Mouse (Mus musculus): ENCODE measurements at regions not wholly inside any gene's neighbourhood (a gene's known extent, or its start where the extent isn't known, plus 50 kb on each side); places are given as distances from the start of the nearest gene placed in this dataset.
A peak's percentile ranks its signal among the peaks of the same experiment; 100 is the strongest.

- no peaks in the 10 kb centered on the region for H3K36me3 ChIP-seq (ENCODE audit: control insufficient read depth, insufficient read depth)
- no peak overlapping the region for H3K9ac ChIP-seq (ENCODE audit: low read length)
- no peak overlapping the region for H3K4me2 ChIP-seq (ENCODE audit: low read depth, low read length)
- WGBS, result 92% methylated on average over 9 of the region's 9 CpGs
- H3K4me1 ChIP-seq (ENCODE audit: control insufficient read depth, insufficient read depth, low read length), result peaks cover 5% of the 10 kb centered on the region; the same call in 1 of the 2 replicates
- no peaks in the 10 kb centered on the region for H3K27me3 ChIP-seq (ENCODE audit: control insufficient read depth, insufficient read depth, low read length)
- H3K9me3 ChIP-seq (replicated peaks; ENCODE audit: control insufficient read depth, low read length), result no peaks in the 10 kb centered on the region
- H3K4me3 ChIP-seq (ENCODE audit: low read length), result no peak overlapping the region
- H3K27ac ChIP-seq (ENCODE audit: low read length), result no peak overlapping the region
- no peak for ATAC-seq (replicated peaks; ENCODE audit: extremely low read depth, insufficient read depth, low FRiP score)
Measured at GRCm38 (mm10) chr10:111789264-111789663, 183.2 kb upstream of the Krr1 start.

GRCm38 (mm10) chr10:111790911-111791310 lies 181.6 kb upstream of the Krr1 start:
- H3K9ac ChIP-seq (ENCODE audit: low read length), result no peak overlapping the region
- no peak overlapping the region for H3K4me2 ChIP-seq (ENCODE audit: low read depth, low read length)
- no peaks in the 10 kb centered on the region for H3K4me1 ChIP-seq (ENCODE audit: control insufficient read depth, insufficient read depth, low read length)
- no peak overlapping the region for H3K4me3 ChIP-seq (ENCODE audit: low read length)
- WGBS, result 95% methylated on average over 2 of the region's 2 CpGs
- H3K36me3 ChIP-seq (ENCODE audit: control insufficient read depth, insufficient read depth), result no peaks in the 10 kb centered on the region
- H3K9me3 ChIP-seq (replicated peaks; ENCODE audit: control insufficient read depth, low read length), result no peaks in the 10 kb centered on the region
- no peak overlapping the region for H3K27ac ChIP-seq (ENCODE audit: low read length)
- no peaks in the 10 kb centered on the region for H3K27me3 ChIP-seq (ENCODE audit: control insufficient read depth, insufficient read depth, low read length)
- no peak for ATAC-seq (replicated peaks; ENCODE audit: extremely low read depth, insufficient read depth, low FRiP score)

GRCm38 (mm10) chr10:111795056-111795455 lies 177.4 kb upstream of the Krr1 start:
- ATAC-seq (replicated peaks; ENCODE audit: extremely low read depth, insufficient read depth, low FRiP score), result no peak

GRCm38 (mm10) chr10:111795756-111796155 lies 176.7 kb upstream of the Krr1 start:
- H3K4me2 ChIP-seq (ENCODE audit: low read depth, low read length), result no peak overlapping the region
- WGBS, result 61% methylated on average over 3 of the region's 3 CpGs
- no peak for ATAC-seq (replicated peaks; ENCODE audit: extremely low read depth, insufficient read depth, low FRiP score)
- no peaks in the 10 kb centered on the region for H3K9me3 ChIP-seq (replicated peaks; ENCODE audit: control insufficient read depth, low read length)
- no peaks in the 10 kb centered on the region for H3K36me3 ChIP-seq (ENCODE audit: control insufficient read depth, insufficient read depth)
- no peak overlapping the region for H3K4me3 ChIP-seq (ENCODE audit: low read length)
- no peak overlapping the region for H3K9ac ChIP-seq (ENCODE audit: low read length)
- no peak overlapping the region for H3K27ac ChIP-seq (ENCODE audit: low read length)
- no peaks in the 10 kb centered on the region for H3K27me3 ChIP-seq (ENCODE audit: control insufficient read depth, insufficient read depth, low read length)
- H3K4me1 ChIP-seq (ENCODE audit: control insufficient read depth, insufficient read depth, low read length), result no peaks in the 10 kb centered on the region

More at GRCm38 (mm10) chr10:111795056-111795455, 177.4 kb upstream of the Krr1 start:
- no peak overlapping the region for H3K9ac ChIP-seq (ENCODE audit: low read length)
- no peak overlapping the region for H3K27ac ChIP-seq (ENCODE audit: low read length)
- H3K9me3 ChIP-seq (replicated peaks; ENCODE audit: control insufficient read depth, low read length), result no peaks in the 10 kb centered on the region
- WGBS, result 46% methylated on average over 5 of the region's 5 CpGs
- no peak overlapping the region for H3K4me3 ChIP-seq (ENCODE audit: low read length)
- no peaks in the 10 kb centered on the region for H3K4me1 ChIP-seq (ENCODE audit: control insufficient read depth, insufficient read depth, low read length)
- no peaks in the 10 kb centered on the region for H3K27me3 ChIP-seq (ENCODE audit: control insufficient read depth, insufficient read depth, low read length)
- H3K4me2 ChIP-seq (ENCODE audit: low read depth, low read length), result no peak overlapping the region
- H3K36me3 ChIP-seq (ENCODE audit: control insufficient read depth, insufficient read depth), result no peaks in the 10 kb centered on the region

- Histone ChIP-seq H3K9me3 (replicated peaks; ENCODE audit: control insufficient read depth, low read length) (no peaks in the 10 kb centered on the region), H3K27ac (ENCODE audit: low read length) (no peak overlapping the region)
Measured at GRCm38 (mm10) chr10:111798851-111799281, 173.6 kb upstream of the Krr1 start.

GRCm38 (mm10) chr10:111799850-111800589 lies 172.4 kb upstream of the Krr1 start:
- H3K4me1 ChIP-seq (ENCODE audit: control insufficient read depth, insufficient read depth, low read length), result peaks cover 10% of the 10 kb centered on the region; the same call in 1 of the 2 replicates
- 77% methylated on average over 14 of the region's 14 CpGs for WGBS
- H3K9ac ChIP-seq (ENCODE audit: low read length), result no peak overlapping the region
- H3K4me3 ChIP-seq (ENCODE audit: low read length), result no peak overlapping the region
- no peaks in the 10 kb centered on the region for H3K9me3 ChIP-seq (replicated peaks; ENCODE audit: control insufficient read depth, low read length)
- H3K4me2 ChIP-seq (ENCODE audit: low read depth, low read length), result no peak overlapping the region
- H3K27me3 ChIP-seq (ENCODE audit: control insufficient read depth, insufficient read depth, low read length), result no peaks in the 10 kb centered on the region
- ATAC-seq (replicated peaks; ENCODE audit: extremely low read depth, insufficient read depth, low FRiP score), result no peak
- H3K36me3 ChIP-seq (ENCODE audit: control insufficient read depth, insufficient read depth), result no peaks in the 10 kb centered on the region
- no peak overlapping the region for H3K27ac ChIP-seq (ENCODE audit: low read length)

More at GRCm38 (mm10) chr10:111798851-111799281, 173.6 kb upstream of the Krr1 start:
- 84% methylated on average over 7 of the region's 7 CpGs for WGBS
- H3K4me1 ChIP-seq (ENCODE audit: control insufficient read depth, insufficient read depth, low read length), result peaks cover 10% of the 10 kb centered on the region; the same call in 1 of the 2 replicates
- no peak overlapping the region for H3K9ac ChIP-seq (ENCODE audit: low read length)
- ATAC-seq (replicated peaks; ENCODE audit: extremely low read depth, insufficient read depth, low FRiP score), result no peak
- H3K36me3 ChIP-seq (ENCODE audit: control insufficient read depth, insufficient read depth), result no peaks in the 10 kb centered on the region
- no peaks in the 10 kb centered on the region for H3K27me3 ChIP-seq (ENCODE audit: control insufficient read depth, insufficient read depth, low read length)
- H3K4me2 ChIP-seq (ENCODE audit: low read depth, low read length), result no peak overlapping the region
- H3K4me3 ChIP-seq (ENCODE audit: low read length), result no peak overlapping the region

GRCm38 (mm10) chr10:111800590-111800935 lies 171.9 kb upstream of the Krr1 start:
- H3K27ac ChIP-seq (ENCODE audit: low read length), result no peak overlapping the region
- 92% methylated on average over 3 of the region's 3 CpGs for WGBS
- no peak for ATAC-seq (replicated peaks; ENCODE audit: extremely low read depth, insufficient read depth, low FRiP score)
- no peak overlapping the region for H3K4me3 ChIP-seq (ENCODE audit: low read length)
- no peak overlapping the region for H3K4me2 ChIP-seq (ENCODE audit: low read depth, low read length)
- H3K4me1 ChIP-seq (ENCODE audit: control insufficient read depth, insufficient read depth, low read length), result peaks cover 10% of the 10 kb centered on the region; the same call in 1 of the 2 replicates
- no peaks in the 10 kb centered on the region for H3K9me3 ChIP-seq (replicated peaks; ENCODE audit: control insufficient read depth, low read length)
- H3K27me3 ChIP-seq (ENCODE audit: control insufficient read depth, insufficient read depth, low read length), result no peaks in the 10 kb centered on the region
- no peaks in the 10 kb centered on the region for H3K36me3 ChIP-seq (ENCODE audit: control insufficient read depth, insufficient read depth)
- no peak overlapping the region for H3K9ac ChIP-seq (ENCODE audit: low read length)

GRCm38 (mm10) chr10:111801021-111801793 lies 171.3 kb upstream of the Krr1 start:
- WGBS, result 29% methylated on average over 12 of the region's 12 CpGs
- peaks cover 10% of the 10 kb centered on the region; the same call in 1 of the 2 replicates for H3K4me1 ChIP-seq (ENCODE audit: control insufficient read depth, insufficient read depth, low read length)
- peak overlapping the region; percentile 31 for H3K4me2 ChIP-seq (ENCODE audit: low read depth, low read length)
- H3K9ac ChIP-seq (ENCODE audit: low read length), result no peak overlapping the region
- no peak overlapping the region for H3K4me3 ChIP-seq (ENCODE audit: low read length)
- H3K27ac ChIP-seq (ENCODE audit: low read length), result no peak overlapping the region
- no peaks in the 10 kb centered on the region for H3K27me3 ChIP-seq (ENCODE audit: control insufficient read depth, insufficient read depth, low read length)
- ATAC-seq (replicated peaks; ENCODE audit: extremely low read depth, insufficient read depth, low FRiP score), result no peak
- H3K9me3 ChIP-seq (replicated peaks; ENCODE audit: control insufficient read depth, low read length), result no peaks in the 10 kb centered on the region
- H3K36me3 ChIP-seq (ENCODE audit: control insufficient read depth, insufficient read depth), result no peaks in the 10 kb centered on the region

GRCm38 (mm10) chr10:111801794-111802359 lies 170.6 kb upstream of the Krr1 start:
- no peak overlapping the region for H3K27ac ChIP-seq (ENCODE audit: low read length)
- no peaks in the 10 kb centered on the region for H3K9me3 ChIP-seq (replicated peaks; ENCODE audit: control insufficient read depth, low read length)
- 52% methylated on average over 12 of the region's 12 CpGs for WGBS
- ATAC-seq (replicated peaks; ENCODE audit: extremely low read depth, insufficient read depth, low FRiP score), result peak; percentile 41; the same call in 1 of the 2 replicates
- no peak overlapping the region for H3K4me2 ChIP-seq (ENCODE audit: low read depth, low read length)
- no peak overlapping the region for H3K9ac ChIP-seq (ENCODE audit: low read length)
- no peaks in the 10 kb centered on the region for H3K27me3 ChIP-seq (ENCODE audit: control insufficient read depth, insufficient read depth, low read length)
- H3K4me1 ChIP-seq (ENCODE audit: control insufficient read depth, insufficient read depth, low read length), result peaks cover 14% of the 10 kb centered on the region
- no peaks in the 10 kb centered on the region for H3K36me3 ChIP-seq (ENCODE audit: control insufficient read depth, insufficient read depth)
- H3K4me3 ChIP-seq (ENCODE audit: low read length), result no peak overlapping the region

All from heart, embryonic 16.5 days (tissue).